Mouse (Mus musculus): Measurements from ENCODE around the gene Gtpbp2. TPM values are rescaled to one million over a fixed set of nuclear protein-coding genes. Genes with fewer than 3 reads are reported as not detected.

Gene Gtpbp2
- polyA plus RNA-seq, 1 experiment: 14.4 TPM

DNA sequence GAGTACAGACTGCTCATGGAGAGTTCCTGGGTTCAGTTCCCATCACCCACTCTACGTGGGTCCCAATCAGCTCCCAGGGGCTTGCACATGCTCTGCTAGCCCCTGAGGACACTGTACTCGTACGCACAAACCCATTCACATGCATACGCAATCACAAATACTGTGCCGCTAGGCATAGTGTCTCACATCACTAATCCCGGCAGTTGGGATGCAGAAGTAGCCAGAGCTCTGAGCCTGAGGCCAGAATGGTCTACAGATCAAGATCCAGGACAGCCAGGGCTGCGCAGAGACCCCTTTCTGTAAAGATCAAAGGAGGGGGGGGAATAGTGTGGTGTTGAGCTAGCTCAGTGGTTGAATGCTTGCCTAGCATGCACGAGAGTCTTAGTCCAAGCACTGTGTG, 3.7 kb upstream of the Gtpbp2 start:
- Histone ChIP-seq H3K79me3 (ENCODE audit: low read depth) (peaks cover 12% of the 10 kb centered on the region), H3K27me3 (ENCODE audit: control insufficient read depth, insufficient read depth, insufficient read length) (no peaks in the 10 kb centered on the region), H3K4me3 (ENCODE audit: insufficient read depth, poor library complexity, severe bottlenecking) (no peak overlapping the region), H3K36me3 (ENCODE audit: control insufficient read depth, insufficient read depth) (no peaks in the 10 kb centered on the region), H3K79me2 (ENCODE audit: control insufficient read depth, insufficient read depth) (peaks cover 23% of the 10 kb centered on the region), H3ac (ENCODE audit: control insufficient read depth, insufficient read length, low read depth) (no peak overlapping the region)
- TF ChIP-seq CTCF (IDR thresholded peaks at IDR 0.05; ENCODE audit: control insufficient read depth, insufficient read depth, insufficient read length): no peak
- TF ChIP-seq MYOD1 (IDR thresholded peaks at IDR 0.05; ENCODE audit: control insufficient read depth, insufficient read length, low read depth): no peak
- TF ChIP-seq MAX (IDR thresholded peaks at IDR 0.05): no peak
- no peak for TF ChIP-seq USF1 (IDR thresholded peaks at IDR 0.05; ENCODE audit: low read depth)
- TF ChIP-seq CEBPB (IDR thresholded peaks at IDR 0.05; ENCODE audit: low read depth): no peak
- no peak for TF ChIP-seq MYOG (IDR thresholded peaks at IDR 0.05; ENCODE audit: control insufficient read depth, extremely low read depth, insufficient read length)
- TF ChIP-seq FOSL1 (IDR thresholded peaks at IDR 0.05; ENCODE audit: insufficient read depth, low read length, poor library complexity, severe bottlenecking): no peak

DNA sequence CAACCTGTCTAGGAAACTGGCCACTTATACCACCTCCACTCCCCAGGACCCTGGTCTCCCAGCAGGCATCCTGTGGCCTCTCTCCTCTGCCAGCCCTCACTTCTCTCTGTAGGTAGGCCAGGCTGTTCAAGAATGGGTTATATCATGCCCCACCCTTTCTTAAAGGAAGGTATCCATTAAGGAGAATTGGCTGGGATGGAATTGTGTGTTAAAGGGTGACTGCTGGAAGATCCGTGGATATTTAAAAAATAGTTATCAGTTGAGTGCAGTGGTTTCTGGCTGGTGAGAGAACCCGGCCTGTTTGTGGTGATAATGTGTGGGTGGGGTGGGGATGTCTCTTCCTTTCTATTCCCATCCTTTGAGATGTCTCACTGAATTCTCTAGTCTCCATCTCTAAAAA, 1.6 kb upstream of the Gtpbp2 start:
- H3K79me3 ChIP-seq (ENCODE audit: low read depth): peaks cover 5% of the 10 kb centered on the region
- H3ac ChIP-seq (ENCODE audit: control insufficient read depth, insufficient read length, low read depth): no peak overlapping the region
- H3K36me3 ChIP-seq (ENCODE audit: control insufficient read depth, insufficient read depth): peaks cover 5% of the 10 kb centered on the region
- H3K79me2 ChIP-seq (ENCODE audit: control insufficient read depth, insufficient read depth): peaks cover 18% of the 10 kb centered on the region
- no peak overlapping the region for H3K4me3 ChIP-seq (ENCODE audit: insufficient read depth, poor library complexity, severe bottlenecking)
- no peak for TF ChIP-seq CTCF (IDR thresholded peaks at IDR 0.05; ENCODE audit: control insufficient read depth, insufficient read depth, insufficient read length)
- TF ChIP-seq CEBPB (IDR thresholded peaks at IDR 0.05; ENCODE audit: low read depth): no peak
- TF ChIP-seq MYOG (IDR thresholded peaks at IDR 0.05; ENCODE audit: control insufficient read depth, extremely low read depth, insufficient read length): no peak
- TF ChIP-seq FOSL1 (IDR thresholded peaks at IDR 0.05; ENCODE audit: insufficient read depth, low read length, poor library complexity, severe bottlenecking): no peak
- no peak for TF ChIP-seq MYOD1 (IDR thresholded peaks at IDR 0.05; ENCODE audit: control insufficient read depth, insufficient read length, low read depth)
- TF ChIP-seq MAX (IDR thresholded peaks at IDR 0.05): no peak
- no peak for TF ChIP-seq USF1 (IDR thresholded peaks at IDR 0.05; ENCODE audit: low read depth)
- no peaks in the 10 kb centered on the region for H3K27me3 ChIP-seq (ENCODE audit: control insufficient read depth, insufficient read depth, insufficient read length)

DNA sequence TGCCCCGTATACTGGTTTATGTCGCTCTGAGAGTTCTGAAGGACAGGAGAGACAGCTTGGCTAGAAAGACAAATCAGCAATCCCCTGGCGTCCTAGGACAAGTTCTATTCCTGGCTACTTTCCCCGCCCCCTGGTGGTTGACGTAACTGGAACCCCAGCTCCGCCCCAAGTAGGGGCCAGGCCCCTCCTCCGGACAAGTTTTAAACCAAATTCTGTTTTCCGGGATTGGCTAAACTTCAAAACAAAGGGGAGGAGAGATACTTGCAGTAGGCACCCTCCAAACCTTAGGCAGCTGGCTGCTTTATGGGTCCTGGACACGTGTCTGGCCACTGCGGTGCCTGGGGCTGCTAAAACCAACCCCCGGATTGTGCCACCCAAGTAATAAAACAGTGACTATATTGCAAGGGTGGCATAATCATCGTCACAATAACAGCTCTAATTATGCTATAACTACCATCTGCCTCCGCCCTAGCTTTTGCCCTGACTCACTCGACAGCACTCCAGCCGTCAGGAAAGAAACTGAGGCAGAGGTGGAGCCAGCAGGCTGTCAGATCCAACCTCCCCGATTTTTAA, 656 bp upstream of the Gtpbp2 start:
- TF ChIP-seq USF1 (IDR thresholded peaks at IDR 0.05; ENCODE audit: low read depth): peak; percentile 51
- no peak for TF ChIP-seq FOSL1 (IDR thresholded peaks at IDR 0.05; ENCODE audit: insufficient read depth, low read length, poor library complexity, severe bottlenecking)
- peak; percentile 88 for TF ChIP-seq MAX (IDR thresholded peaks at IDR 0.05)

DNA sequence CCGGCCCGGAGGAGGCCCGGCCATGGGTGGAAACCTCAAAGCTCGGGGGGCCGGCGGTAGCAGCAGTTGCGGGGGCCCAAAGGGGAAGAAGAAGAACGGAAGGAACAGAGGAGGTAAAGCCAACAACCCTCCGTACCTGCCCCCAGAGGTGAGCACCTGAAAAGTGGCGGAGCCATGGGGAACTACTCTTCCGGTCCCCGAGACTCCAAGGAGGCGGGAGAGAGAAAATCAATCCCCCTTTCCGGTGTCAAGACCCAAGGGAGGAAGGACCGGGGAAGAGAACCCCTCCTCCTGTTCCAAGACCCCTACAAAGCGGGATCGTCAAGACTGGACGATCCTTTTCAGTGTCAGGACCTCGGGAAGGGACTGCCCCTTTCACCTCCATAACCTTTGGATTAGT, 347 bp downstream of the Gtpbp2 start:
- no peak for TF ChIP-seq MAX (IDR thresholded peaks at IDR 0.05)
- no peak for TF ChIP-seq USF1 (IDR thresholded peaks at IDR 0.05; ENCODE audit: low read depth)
- TF ChIP-seq MYOG (IDR thresholded peaks at IDR 0.05; ENCODE audit: control insufficient read depth, extremely low read depth, insufficient read length): no peak
- TF ChIP-seq CTCF (IDR thresholded peaks at IDR 0.05; ENCODE audit: control insufficient read depth, insufficient read depth, insufficient read length): no peak
- TF ChIP-seq CEBPB (IDR thresholded peaks at IDR 0.05; ENCODE audit: low read depth): no peak
- no peak for TF ChIP-seq MYOD1 (IDR thresholded peaks at IDR 0.05; ENCODE audit: control insufficient read depth, insufficient read length, low read depth)
- TF ChIP-seq FOSL1 (IDR thresholded peaks at IDR 0.05; ENCODE audit: insufficient read depth, low read length, poor library complexity, severe bottlenecking): no peak
- H3K79me3 ChIP-seq (ENCODE audit: low read depth): peaks cover 5% of the 10 kb centered on the region
- peaks cover 18% of the 10 kb centered on the region for H3K79me2 ChIP-seq (ENCODE audit: control insufficient read depth, insufficient read depth)
- peak overlapping the region; percentile 58 for H3K4me3 ChIP-seq (ENCODE audit: insufficient read depth, poor library complexity, severe bottlenecking)
- peak overlapping the region; percentile 63 for H3ac ChIP-seq (ENCODE audit: control insufficient read depth, insufficient read length, low read depth)
- H3K27me3 ChIP-seq (ENCODE audit: control insufficient read depth, insufficient read depth, insufficient read length): no peaks in the 10 kb centered on the region
- peaks cover 20% of the 10 kb centered on the region for H3K36me3 ChIP-seq (ENCODE audit: control insufficient read depth, insufficient read depth)

More for the DNA sequence above, 656 bp upstream of the Gtpbp2 start:
- H3ac ChIP-seq (ENCODE audit: control insufficient read depth, insufficient read length, low read depth): peak overlapping the region; percentile 51
- H3K4me3 ChIP-seq (ENCODE audit: insufficient read depth, poor library complexity, severe bottlenecking): peak overlapping the region; percentile 35
- H3K36me3 ChIP-seq (ENCODE audit: control insufficient read depth, insufficient read depth): peaks cover 14% of the 10 kb centered on the region
- H3K79me3 ChIP-seq (ENCODE audit: low read depth): peaks cover 5% of the 10 kb centered on the region
- peaks cover 18% of the 10 kb centered on the region for H3K79me2 ChIP-seq (ENCODE audit: control insufficient read depth, insufficient read depth)
- no peaks in the 10 kb centered on the region for H3K27me3 ChIP-seq (ENCODE audit: control insufficient read depth, insufficient read depth, insufficient read length)

DNA sequence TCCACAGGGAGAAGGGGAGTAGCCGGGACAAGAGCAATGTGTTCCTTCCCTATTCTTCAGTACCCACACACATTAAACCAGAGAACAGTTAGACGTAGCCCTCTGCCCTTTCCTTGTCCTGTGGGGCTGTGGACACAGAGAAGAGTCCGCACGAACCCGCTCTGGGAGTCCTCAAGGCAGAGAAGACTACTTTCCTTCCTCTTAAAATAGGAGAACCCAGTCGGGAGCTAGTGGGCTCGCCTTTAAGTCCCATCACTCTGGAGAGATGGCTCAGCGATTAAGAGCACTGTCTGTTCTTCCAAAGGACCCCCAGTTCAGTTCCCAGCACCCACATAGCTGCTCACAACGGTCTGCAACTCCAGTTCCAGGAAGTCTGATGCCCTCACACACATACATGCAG, 878 bp downstream of the Gtpbp2 start:
- Histone ChIP-seq H3K4me3 (ENCODE audit: insufficient read depth, poor library complexity, severe bottlenecking) (peak overlapping the region; percentile 58), H3K79me3 (ENCODE audit: low read depth) (peaks cover 5% of the 10 kb centered on the region), H3ac (ENCODE audit: control insufficient read depth, insufficient read length, low read depth) (peak overlapping the region; percentile 63), H3K79me2 (ENCODE audit: control insufficient read depth, insufficient read depth) (peaks cover 18% of the 10 kb centered on the region), H3K36me3 (ENCODE audit: control insufficient read depth, insufficient read depth) (peaks cover 20% of the 10 kb centered on the region), H3K27me3 (ENCODE audit: control insufficient read depth, insufficient read depth, insufficient read length) (no peaks in the 10 kb centered on the region)
- no peak for TF ChIP-seq USF1 (IDR thresholded peaks at IDR 0.05; ENCODE audit: low read depth)
- TF ChIP-seq CEBPB (IDR thresholded peaks at IDR 0.05; ENCODE audit: low read depth): no peak
- no peak for TF ChIP-seq MYOG (IDR thresholded peaks at IDR 0.05; ENCODE audit: control insufficient read depth, extremely low read depth, insufficient read length)
- no peak for TF ChIP-seq MAX (IDR thresholded peaks at IDR 0.05)
- no peak for TF ChIP-seq FOSL1 (IDR thresholded peaks at IDR 0.05; ENCODE audit: insufficient read depth, low read length, poor library complexity, severe bottlenecking)
- no peak for TF ChIP-seq CTCF (IDR thresholded peaks at IDR 0.05; ENCODE audit: control insufficient read depth, insufficient read depth, insufficient read length)
- TF ChIP-seq MYOD1 (IDR thresholded peaks at IDR 0.05; ENCODE audit: control insufficient read depth, insufficient read length, low read depth): no peak

DNA sequence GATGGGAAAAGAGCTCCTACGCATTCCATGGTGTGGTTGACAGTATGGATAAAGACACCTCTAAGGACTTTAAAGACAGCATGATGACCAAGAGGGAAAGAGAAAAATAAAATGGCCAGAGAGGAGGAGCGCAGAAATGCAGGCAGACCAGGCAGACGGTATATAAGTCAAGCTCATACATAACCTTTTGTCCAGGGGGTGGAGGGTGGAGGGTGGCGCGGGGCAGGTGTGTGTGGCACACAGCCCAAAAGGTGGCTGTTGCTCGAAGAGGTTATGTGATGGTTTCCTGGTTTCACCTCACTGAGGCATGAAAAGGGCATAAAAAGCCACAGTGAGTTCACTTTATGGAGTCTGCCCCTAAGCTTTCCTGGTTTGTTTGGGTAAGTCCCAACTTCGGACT, 1.7 kb downstream of the Gtpbp2 start:
- Histone ChIP-seq H3K4me3 (ENCODE audit: insufficient read depth, poor library complexity, severe bottlenecking) (no peak overlapping the region), H3K79me2 (ENCODE audit: control insufficient read depth, insufficient read depth) (peaks cover 18% of the 10 kb centered on the region), H3ac (ENCODE audit: control insufficient read depth, insufficient read length, low read depth) (no peak overlapping the region), H3K79me3 (ENCODE audit: low read depth) (peaks cover 5% of the 10 kb centered on the region), H3K36me3 (ENCODE audit: control insufficient read depth, insufficient read depth) (peaks cover 27% of the 10 kb centered on the region), H3K27me3 (ENCODE audit: control insufficient read depth, insufficient read depth, insufficient read length) (no peaks in the 10 kb centered on the region)
- TF ChIP-seq CTCF (IDR thresholded peaks at IDR 0.05; ENCODE audit: control insufficient read depth, insufficient read depth, insufficient read length) (no peak), USF1 (IDR thresholded peaks at IDR 0.05; ENCODE audit: low read depth) (no peak), MYOD1 (IDR thresholded peaks at IDR 0.05; ENCODE audit: control insufficient read depth, insufficient read length, low read depth) (no peak), CEBPB (IDR thresholded peaks at IDR 0.05; ENCODE audit: low read depth) (no peak), MYOG (IDR thresholded peaks at IDR 0.05; ENCODE audit: control insufficient read depth, extremely low read depth, insufficient read length) (no peak), FOSL1 (IDR thresholded peaks at IDR 0.05; ENCODE audit: insufficient read depth, low read length, poor library complexity, severe bottlenecking) (no peak)

Measured in C2C12 (cell line).